Mouse (Mus musculus) left cerebral cortex, postnatal 25 days (tissue): ENCODE results near the gene Atp1b1. TPM values are rescaled to one million over a fixed set of nuclear protein-coding genes. Genes with fewer than 3 reads are reported as not detected.

Experiments used
- DNase-seq, 2 experiments: peaks; one replicate each; pipeline ENCODE4 v3.0.0; 2022; ENCODE audit warnings: low spot score in 2 of 2, mixed read lengths in 1 of 2
- intact Hi-C: fragments of 180-260 bp; cut with DNase I; formaldehyde crosslinking; loops from one replicate; pipeline ENCODE4 v1.15.1; 2025
- total RNA-seq, 2 experiments: library from RNA; stranded (reverse); gene quantifications; 2 replicates each; pipeline ENCODE4 v1.2.3; 2021

Gene Atp1b1
- total RNA-seq, 2 experiments from 2014 or later, result 1,756 to 1,769 TPM

DNA sequence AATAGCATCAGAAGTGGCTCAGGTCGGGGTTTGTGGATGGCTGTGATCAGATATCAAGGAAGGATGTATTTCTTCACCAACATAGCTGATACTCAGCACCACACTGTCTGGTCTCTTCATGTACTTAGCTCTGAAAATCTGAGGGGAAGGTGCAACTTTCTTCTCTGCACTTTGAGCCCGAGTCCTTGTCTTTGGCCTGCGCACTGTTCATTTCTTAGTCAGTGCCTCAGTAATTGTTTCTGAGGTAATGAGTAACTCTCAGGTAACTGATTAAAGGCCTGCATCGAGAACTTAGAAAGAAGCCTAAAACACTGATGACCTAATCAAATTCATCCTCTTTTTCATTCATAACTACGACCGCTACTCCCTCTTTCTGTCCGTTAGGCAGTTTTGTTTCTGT lies 46.8 kb downstream of the Atp1b1 start:
- no peak for DNase-seq
- intact Hi-C loops, result no loop called here

- intact Hi-C loops, result no loop called here
- no peak for DNase-seq
These were observed 49.5 kb downstream of the Atp1b1 start for GRCm38 (mm10) chr1:164408655-164409054.

- intact Hi-C loops, result no loop called here
- DNase-seq, result no peak
These were observed 51.6 kb downstream of the Atp1b1 start for GRCm38 (mm10) chr1:164406506-164406905.

GRCm38 (mm10) chr1:164405385-164405802 lies 52.8 kb downstream of the Atp1b1 start:
- intact Hi-C loops, result no loop called here
- DNase-seq, result no peak

DNA sequence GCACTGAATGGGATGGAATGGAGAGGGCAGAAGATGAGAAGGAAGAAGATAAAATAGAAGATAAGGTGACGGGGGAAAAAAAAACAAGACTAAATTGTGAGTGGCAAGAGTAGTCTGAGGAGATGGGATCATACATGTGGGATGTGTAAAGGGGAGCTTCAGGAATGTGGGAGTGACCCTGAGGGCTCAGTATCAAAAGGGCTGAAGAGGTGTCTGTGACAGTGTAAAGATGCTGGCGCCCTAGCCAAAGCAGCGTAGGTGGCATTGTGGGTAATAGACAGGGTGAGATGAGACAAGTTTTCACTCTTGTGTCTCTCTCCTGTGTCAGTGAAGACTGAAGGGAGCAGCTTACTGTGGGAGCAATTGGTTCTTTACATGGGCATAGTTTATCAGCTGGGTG lies 58.6 kb downstream of the Atp1b1 start:
- DNase-seq, result no peak
- intact Hi-C loops, result no loop called here

GRCm38 (mm10) chr1:164397672-164398071 lies 60.5 kb downstream of the Atp1b1 start:
- intact Hi-C loops, result no loop called here
- no peak for DNase-seq

DNA sequence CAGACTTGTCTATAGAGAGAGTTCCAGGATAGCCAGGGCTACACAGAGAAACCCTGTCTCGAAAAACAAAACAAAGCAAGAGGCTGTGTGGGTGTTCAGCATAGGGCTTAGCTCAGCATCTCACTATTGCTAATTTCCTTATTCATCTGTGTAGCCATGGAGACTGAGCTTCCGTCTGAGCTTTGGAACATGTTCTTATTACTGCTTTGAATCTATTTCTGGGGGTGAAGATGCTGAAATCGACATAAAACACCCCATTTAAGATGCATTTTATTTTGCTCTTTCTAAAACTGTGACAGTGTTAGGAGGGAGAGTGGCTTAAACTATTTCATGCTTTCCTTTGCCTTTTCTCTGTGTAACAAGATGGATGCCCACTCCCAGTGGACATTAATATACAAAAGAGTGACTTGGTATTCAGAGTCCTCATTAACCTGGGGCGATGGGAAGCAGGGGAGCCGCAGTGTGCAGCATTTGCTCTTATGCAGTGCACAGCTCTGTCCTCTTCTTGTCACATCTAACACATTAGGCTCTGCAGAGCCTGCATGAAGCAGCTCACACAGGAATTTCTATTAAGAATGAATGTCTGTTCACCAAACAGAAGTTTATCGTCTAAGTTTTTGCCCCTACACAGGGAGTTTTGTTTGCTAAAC lies 62.9 kb downstream of the Atp1b1 start:
- peak; percentile 64 to 83 for DNase-seq
- intact Hi-C loops, result no loop called here

DNA sequence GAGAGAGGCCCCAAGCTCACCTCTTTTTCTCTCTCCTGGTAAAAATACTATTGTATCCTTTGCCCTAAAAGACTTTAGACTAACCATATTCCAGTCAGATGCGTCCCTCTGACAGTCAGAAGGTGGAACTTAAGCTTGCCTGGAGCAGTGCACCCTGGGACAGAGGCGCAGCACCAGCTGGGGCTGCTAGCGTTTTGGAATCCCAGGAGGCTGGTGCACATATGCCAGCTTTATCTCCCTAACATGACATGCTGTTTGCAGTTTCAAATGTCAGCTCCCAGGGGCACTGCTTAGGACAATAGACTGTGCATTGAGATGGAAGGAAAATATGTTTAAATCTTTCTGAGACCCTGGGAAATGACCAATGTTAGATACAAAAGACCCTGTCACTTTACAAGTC lies 66.0 kb downstream of the Atp1b1 start:
- DNase-seq, result no peak
- intact Hi-C loops, result no loop called here

GRCm38 (mm10) chr1:164389743-164390142 lies 68.4 kb downstream of the Atp1b1 start:
- no peak for DNase-seq
- intact Hi-C loops, result no loop called here

Other genes starting within 250 kb of the Atp1b1 start
- 10 to 100 TPM; 12.2 to 13.2 TPM for gene Slc19a2, start 209.3 kb downstream of the Atp1b1 start, total RNA-seq
- gene Ccdc181, start 182.8 kb downstream of the Atp1b1 start, total RNA-seq, result 10 to 100 TPM; 21.6 to 22.5 TPM
- 10 to 100 TPM; 22.4 to 24.7 TPM for gene Nme7, start 154.2 kb downstream of the Atp1b1 start, total RNA-seq
- gene Blzf1, start 150.9 kb downstream of the Atp1b1 start, total RNA-seq, result 10 to 100 TPM; 26.2 to 28.5 TPM